Mouse (Mus musculus): ENCODE measurements around the gene Zfp462. TPM values are rescaled to one million over a fixed set of nuclear protein-coding genes. Genes with fewer than 3 reads are reported as not detected.
"Not testable (repeated sequence)": the region's sequence is repeated elsewhere in the genome, so short reads cannot be mapped to it uniquely, and the experiment has no call there.

Zfp462 gene
- polyA plus RNA-seq, 1 experiment from 2014 or later, result 0.09 TPM

DNA sequence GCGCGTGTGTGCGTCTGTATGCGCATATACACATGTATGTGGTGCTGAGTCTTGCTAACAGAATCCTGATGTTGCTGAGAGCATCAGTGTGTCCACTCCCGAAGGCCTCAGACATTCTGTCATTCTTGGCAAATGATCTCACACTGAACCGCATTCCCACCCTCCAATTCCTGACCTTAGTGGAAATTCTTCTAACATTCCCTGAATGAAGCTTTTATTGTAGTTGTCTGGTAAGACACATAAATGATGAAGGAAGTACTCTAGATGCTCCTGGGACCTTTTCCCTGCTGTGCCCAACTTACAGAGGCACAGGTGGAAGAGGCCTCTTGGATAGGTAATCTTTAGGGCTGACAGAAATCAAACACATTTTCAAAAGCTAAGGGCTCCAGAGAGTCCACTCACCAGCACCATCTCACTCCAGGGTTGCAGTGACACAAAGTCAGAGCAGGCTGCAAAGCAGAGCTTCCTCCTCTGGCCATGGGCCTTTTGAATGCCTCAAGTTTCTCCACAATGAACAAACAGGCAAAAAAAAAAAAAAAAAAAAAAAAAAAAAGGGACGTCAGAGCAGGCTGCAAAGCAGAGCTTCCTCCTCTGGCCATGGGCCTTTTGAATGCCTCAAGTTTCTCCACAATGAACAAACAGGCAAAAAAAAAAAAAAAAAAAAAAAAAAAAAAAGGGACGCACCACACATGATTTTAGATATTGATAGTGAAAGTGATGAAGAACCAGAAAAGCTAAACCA is 17.4 kb upstream of the Zfp462 start:
- H3K4me1 ChIP-seq (ENCODE audit: control insufficient read depth, low read depth, low read length); H3K9me3 ChIP-seq (replicated peaks; ENCODE audit: control insufficient read depth, low read length); H3K4me2 ChIP-seq (ENCODE audit: low read depth, low read length); H3K9ac ChIP-seq (ENCODE audit: low read depth, low read length); H3K27ac ChIP-seq (ENCODE audit: low read length); ATAC-seq (ENCODE audit: low read depth); H3K27me3 ChIP-seq (ENCODE audit: control insufficient read depth, insufficient read depth, low read depth, low read length); H3K4me3 ChIP-seq (ENCODE audit: low read depth, low read length); H3K36me3 ChIP-seq (ENCODE audit: control insufficient read depth, insufficient read depth): not testable (repeated sequence)
- WGBS (ENCODE audit: insufficient replicate concordance), result 58% methylated on average over 8 of the region's 8 CpGs

DNA sequence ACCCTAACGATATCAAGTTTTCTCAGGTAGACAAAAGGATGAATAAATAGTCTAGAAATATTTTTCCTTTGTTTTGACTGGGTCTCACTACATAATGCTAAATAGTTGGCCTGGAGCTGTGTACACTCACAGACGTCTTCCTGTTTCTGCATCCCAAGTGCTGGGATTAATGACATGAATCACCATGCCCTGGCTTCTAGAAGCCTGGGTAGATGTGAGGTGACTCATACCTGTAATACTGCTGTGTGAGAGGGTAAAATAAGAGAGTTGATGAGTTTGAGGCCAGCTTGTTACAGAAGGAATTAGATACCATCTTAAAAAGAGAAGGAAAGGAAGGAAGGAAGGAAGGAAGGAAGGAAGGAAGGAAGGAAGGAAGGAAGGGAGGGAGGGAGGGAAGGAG is 15.2 kb upstream of the Zfp462 start:
- Histone ChIP-seq H3K27ac (ENCODE audit: low read length) (no peak overlapping the region), H3K4me3 (ENCODE audit: low read depth, low read length) (no peak overlapping the region), H3K9me3 (replicated peaks; ENCODE audit: control insufficient read depth, low read length) (no peaks in the 10 kb centered on the region), H3K9ac (ENCODE audit: low read depth, low read length) (no peak overlapping the region), H3K4me2 (ENCODE audit: low read depth, low read length) (no peak overlapping the region), H3K4me1 (ENCODE audit: control insufficient read depth, low read depth, low read length) (no peaks in the 10 kb centered on the region), H3K36me3 (ENCODE audit: control insufficient read depth, insufficient read depth) (no peaks in the 10 kb centered on the region), H3K27me3 (ENCODE audit: control insufficient read depth, insufficient read depth, low read depth, low read length) (no peaks in the 10 kb centered on the region)
- 48% methylated on average over 2 of the region's 2 CpGs for WGBS (ENCODE audit: insufficient replicate concordance)
- ATAC-seq (ENCODE audit: low read depth), result no peak

DNA sequence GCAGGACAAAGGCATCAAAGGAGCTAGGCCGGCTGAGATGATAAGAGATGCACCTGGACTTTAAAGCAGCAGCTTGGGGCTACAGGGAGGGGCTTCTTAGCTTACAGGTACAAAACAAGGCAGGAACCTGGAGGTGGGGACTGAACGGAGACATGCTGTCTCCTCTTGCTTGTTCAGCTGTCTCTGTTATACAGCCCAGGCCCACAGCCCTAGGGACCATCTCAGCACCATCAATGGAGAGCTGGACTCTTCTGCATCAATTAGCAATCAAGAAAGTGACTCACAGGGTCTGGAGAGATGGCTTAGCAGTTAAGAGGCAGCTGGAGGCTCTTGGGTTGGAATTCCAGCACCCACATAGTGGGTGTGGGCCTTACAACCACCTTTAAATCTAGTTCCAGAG is 12.2 kb upstream of the Zfp462 start:
- 28% methylated on average over 2 of the region's 2 CpGs for WGBS (ENCODE audit: insufficient replicate concordance)
- Histone ChIP-seq H3K27ac (ENCODE audit: low read length) (no peak overlapping the region), H3K9me3 (replicated peaks; ENCODE audit: control insufficient read depth, low read length) (no peaks in the 10 kb centered on the region), H3K4me3 (ENCODE audit: low read depth, low read length) (no peak overlapping the region), H3K27me3 (ENCODE audit: control insufficient read depth, insufficient read depth, low read depth, low read length) (no peaks in the 10 kb centered on the region), H3K36me3 (ENCODE audit: control insufficient read depth, insufficient read depth) (no peaks in the 10 kb centered on the region), H3K9ac (ENCODE audit: low read depth, low read length) (no peak overlapping the region), H3K4me1 (ENCODE audit: control insufficient read depth, low read depth, low read length) (no peaks in the 10 kb centered on the region), H3K4me2 (ENCODE audit: low read depth, low read length) (no peak overlapping the region)
- ATAC-seq (ENCODE audit: low read depth), result no peak

DNA sequence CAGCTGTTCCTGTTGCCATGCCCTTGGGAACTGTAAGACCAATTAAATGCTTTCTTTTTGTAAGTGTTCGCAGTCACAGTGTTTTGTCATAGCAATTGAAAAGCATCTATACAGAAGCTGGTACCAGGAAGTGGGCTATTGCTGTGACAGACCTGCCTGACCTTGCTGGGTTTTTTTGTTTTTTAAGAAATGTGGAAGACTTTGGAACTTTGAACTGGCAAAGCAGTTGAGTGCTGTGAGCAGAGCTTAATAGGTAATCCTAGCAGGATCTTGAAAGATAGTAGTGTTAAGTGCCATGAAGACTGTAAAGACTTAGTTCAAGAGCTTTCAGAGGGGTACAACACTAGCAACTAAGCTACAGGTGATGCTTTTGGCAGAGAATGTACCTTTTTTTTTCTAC is 7.7 kb upstream of the Zfp462 start:
- Histone ChIP-seq H3K9ac (ENCODE audit: low read depth, low read length) (no peak overlapping the region), H3K4me1 (ENCODE audit: control insufficient read depth, low read depth, low read length) (no peaks in the 10 kb centered on the region), H3K4me2 (ENCODE audit: low read depth, low read length) (no peak overlapping the region), H3K9me3 (replicated peaks; ENCODE audit: control insufficient read depth, low read length) (no peaks in the 10 kb centered on the region), H3K27me3 (ENCODE audit: control insufficient read depth, insufficient read depth, low read depth, low read length) (no peaks in the 10 kb centered on the region), H3K36me3 (ENCODE audit: control insufficient read depth, insufficient read depth) (no peaks in the 10 kb centered on the region), H3K4me3 (ENCODE audit: low read depth, low read length) (no peak overlapping the region), H3K27ac (ENCODE audit: low read length) (no peak overlapping the region)
- no peak for ATAC-seq (ENCODE audit: low read depth)
- 74% methylated on average over 1 of the region's 1 CpGs for WGBS (ENCODE audit: insufficient replicate concordance)

DNA sequence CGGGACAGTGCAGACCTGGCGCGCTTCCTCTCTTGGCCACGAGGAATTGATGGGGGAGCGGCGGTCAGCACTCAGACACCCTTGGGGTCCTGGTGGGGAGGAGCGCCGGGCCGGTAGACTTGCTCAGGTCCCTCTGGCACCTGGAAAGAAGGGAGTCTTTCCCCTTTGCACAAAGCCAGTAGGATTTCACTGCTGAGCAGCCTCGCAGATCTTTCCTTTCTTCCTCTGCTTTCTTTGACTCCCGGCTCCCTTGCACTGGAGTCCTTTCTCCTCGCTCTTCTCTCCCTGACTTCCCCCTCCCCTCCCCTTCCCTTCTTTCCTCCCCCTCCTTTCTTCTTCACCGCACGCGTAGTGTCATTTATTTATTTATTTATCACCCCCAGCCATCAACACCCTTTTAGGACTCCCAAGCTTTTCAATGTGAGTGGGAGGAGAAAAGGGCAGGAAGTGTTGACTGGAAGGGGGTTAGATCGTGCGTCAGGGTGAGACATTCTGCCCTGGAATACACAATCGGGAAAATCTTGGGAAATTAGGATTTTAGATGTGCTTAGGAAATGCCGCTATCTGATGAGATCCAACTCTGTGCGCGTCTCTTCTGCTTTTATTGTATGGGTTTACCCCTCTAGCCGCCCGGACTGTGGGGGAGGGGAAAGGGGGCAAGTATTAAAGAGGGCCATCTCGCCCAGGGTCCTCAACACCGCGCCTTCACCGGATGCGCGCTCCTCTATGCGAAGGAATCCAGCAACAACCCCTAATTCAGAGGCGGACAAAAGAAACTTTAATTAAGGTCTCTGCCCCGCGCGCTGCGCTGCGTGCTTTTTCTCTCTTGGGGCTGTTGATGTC is 976 bp downstream of the Zfp462 start:
- under 1% methylated on average over 36 of the region's 36 CpGs for WGBS (ENCODE audit: insufficient replicate concordance)
- no peak for ATAC-seq (ENCODE audit: low read depth)
- Histone ChIP-seq H3K4me3 (ENCODE audit: low read depth, low read length) (peak overlapping the region; percentile 13; the same call in 1 of the 2 replicates), H3K4me2 (ENCODE audit: low read depth, low read length) (peak overlapping the region; percentile 28), H3K9ac (ENCODE audit: low read depth, low read length) (no peak overlapping the region), H3K4me1 (ENCODE audit: control insufficient read depth, low read depth, low read length) (no peaks in the 10 kb centered on the region), H3K27ac (ENCODE audit: low read length) (no peak overlapping the region), H3K27me3 (ENCODE audit: control insufficient read depth, insufficient read depth, low read depth, low read length) (peaks cover 56% of the 10 kb centered on the region), H3K36me3 (ENCODE audit: control insufficient read depth, insufficient read depth) (no peaks in the 10 kb centered on the region), H3K9me3 (replicated peaks; ENCODE audit: control insufficient read depth, low read length) (no peaks in the 10 kb centered on the region)

DNA sequence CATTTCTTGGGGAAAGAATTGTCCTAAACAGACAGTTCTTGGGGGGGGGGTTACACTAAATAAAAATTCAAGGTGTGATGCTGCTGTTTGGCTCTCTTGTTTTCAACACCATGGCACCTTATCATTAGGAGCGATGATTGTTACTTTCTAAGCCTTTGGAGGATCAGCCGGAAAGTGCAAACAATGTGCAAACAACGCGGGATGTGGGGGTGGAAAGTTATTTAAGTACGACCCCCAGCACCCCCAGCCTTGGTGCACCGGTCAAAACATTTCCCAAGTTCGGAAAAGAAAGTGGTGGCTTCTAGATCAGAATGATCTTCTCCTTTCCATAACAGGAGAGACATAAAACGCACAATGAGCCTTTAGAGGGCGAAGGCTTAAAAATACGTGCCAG is 1.8 kb downstream of the Zfp462 start:
- peaks cover 56% of the 10 kb centered on the region for H3K27me3 ChIP-seq (ENCODE audit: control insufficient read depth, insufficient read depth, low read depth, low read length)
- no peaks in the 10 kb centered on the region for H3K4me1 ChIP-seq (ENCODE audit: control insufficient read depth, low read depth, low read length)
- H3K4me3 ChIP-seq (ENCODE audit: low read depth, low read length), result no peak overlapping the region
- no peaks in the 10 kb centered on the region for H3K36me3 ChIP-seq (ENCODE audit: control insufficient read depth, insufficient read depth)
- no peak for ATAC-seq (ENCODE audit: low read depth)
- H3K27ac ChIP-seq (ENCODE audit: low read length), result no peak overlapping the region
- whole genome bisulfite sequencing (ENCODE audit: insufficient replicate concordance), result under 1% methylated on average over 10 of the region's 10 CpGs
- 0 out of 2 replicates have a peak overlapping the region, but pooled peaks have one; percentile 56 for H3K4me2 ChIP-seq (ENCODE audit: low read depth, low read length)
- H3K9me3 ChIP-seq (replicated peaks; ENCODE audit: control insufficient read depth, low read length), result no peaks in the 10 kb centered on the region
- no peak overlapping the region for H3K9ac ChIP-seq (ENCODE audit: low read depth, low read length)

DNA sequence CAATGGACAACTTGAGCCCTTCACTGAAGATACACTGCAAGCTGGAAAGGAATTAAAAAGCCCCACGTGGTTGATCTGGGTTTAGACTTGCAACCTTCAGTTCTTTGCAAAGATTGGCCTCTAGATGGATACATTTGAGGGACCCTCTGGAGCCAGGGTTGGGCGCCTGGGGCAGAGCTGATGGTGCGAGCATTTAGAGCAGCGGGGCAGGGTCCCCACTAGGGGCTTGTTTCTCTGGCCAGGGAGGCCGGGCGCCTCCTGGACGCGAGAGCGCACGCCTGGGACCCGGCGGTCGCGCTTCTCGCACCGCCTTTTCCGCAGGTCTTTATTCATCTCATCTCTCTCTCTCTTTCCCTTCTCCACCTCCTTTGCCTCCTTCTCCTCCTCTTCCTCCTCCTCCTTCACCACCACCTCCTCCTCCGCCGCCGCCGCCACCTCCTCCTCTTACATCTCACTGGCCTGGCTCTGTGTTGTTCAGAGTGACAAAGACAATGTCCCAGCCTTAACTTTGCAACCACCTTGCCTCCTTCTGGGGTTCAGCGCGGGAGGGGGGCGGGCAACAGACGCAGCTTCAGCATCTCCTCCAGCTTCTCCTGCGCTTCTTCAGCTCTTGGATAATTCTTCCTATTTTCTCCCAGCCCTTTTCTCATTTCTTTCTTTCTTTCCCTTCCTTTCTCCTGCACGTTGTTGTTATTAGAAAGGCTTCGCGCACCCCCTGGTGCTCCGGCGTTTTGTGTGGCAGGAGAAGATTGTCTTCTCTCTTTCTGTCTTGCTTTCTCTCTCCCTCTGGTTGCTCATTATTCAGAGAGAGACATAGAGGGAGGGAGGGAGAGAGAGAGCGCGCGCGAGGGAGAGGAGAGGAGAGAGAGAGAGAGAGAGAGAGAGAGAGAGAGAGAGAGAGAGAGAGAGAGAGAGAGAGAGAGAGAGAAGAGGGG is 2.5 kb downstream of the Zfp462 start:
- H3K27me3 ChIP-seq (ENCODE audit: control insufficient read depth, insufficient read depth, low read depth, low read length), result peaks cover 56% of the 10 kb centered on the region
- WGBS (ENCODE audit: insufficient replicate concordance), result 1% methylated on average over 31 of the region's 35 CpGs
- no peak overlapping the region for H3K27ac ChIP-seq (ENCODE audit: low read length)
- H3K9me3 ChIP-seq (replicated peaks; ENCODE audit: control insufficient read depth, low read length), result no peaks in the 10 kb centered on the region
- H3K4me2 ChIP-seq (ENCODE audit: low read depth, low read length), result peak overlapping the region; percentile 56
- H3K9ac ChIP-seq (ENCODE audit: low read depth, low read length), result no peak overlapping the region
- H3K4me1 ChIP-seq (ENCODE audit: control insufficient read depth, low read depth, low read length), result no peaks in the 10 kb centered on the region
- no peaks in the 10 kb centered on the region for H3K36me3 ChIP-seq (ENCODE audit: control insufficient read depth, insufficient read depth)
- H3K4me3 ChIP-seq (ENCODE audit: low read depth, low read length), result peak overlapping the region; percentile 49
- no peak for ATAC-seq (ENCODE audit: low read depth)

DNA sequence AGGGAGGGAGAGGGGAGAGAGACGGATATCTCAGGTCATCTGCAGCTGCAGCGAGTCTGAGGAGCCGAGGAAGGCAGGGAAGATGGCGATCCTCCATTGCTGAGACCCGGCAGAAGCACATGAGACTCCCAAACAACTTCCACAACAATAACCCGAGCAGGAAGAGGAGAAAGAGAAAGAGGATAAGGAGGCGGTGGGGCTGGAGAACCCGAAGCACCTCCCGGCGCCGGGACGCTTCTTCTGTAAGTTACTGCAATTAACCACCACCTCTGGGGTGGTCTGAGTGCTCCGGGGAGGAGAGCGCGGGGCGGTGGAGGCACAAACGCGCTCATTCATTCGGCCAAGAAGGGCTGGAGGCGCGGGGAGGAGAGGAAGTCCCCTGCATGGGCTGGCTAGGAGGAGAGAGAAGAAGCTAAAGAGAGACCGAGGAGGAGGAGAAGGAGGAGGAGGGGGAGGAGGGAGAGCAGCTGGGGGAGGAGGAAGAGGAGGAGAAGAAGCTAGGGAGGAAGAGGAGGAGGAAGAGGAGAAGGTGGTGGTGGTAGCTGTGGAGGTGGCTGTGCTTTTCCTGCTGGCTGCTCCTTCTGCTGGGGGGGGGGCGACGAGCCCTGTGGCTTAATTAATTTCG is 3.3 kb downstream of the Zfp462 start:
- H3K4me3 ChIP-seq (ENCODE audit: low read depth, low read length), result peak overlapping the region; percentile 49
- H3K27ac ChIP-seq (ENCODE audit: low read length), result no peak overlapping the region
- H3K27me3 ChIP-seq (ENCODE audit: control insufficient read depth, insufficient read depth, low read depth, low read length), result peaks cover 56% of the 10 kb centered on the region
- H3K4me2 ChIP-seq (ENCODE audit: low read depth, low read length), result peak overlapping the region; percentile 56
- under 1% methylated on average over 24 of the region's 25 CpGs for WGBS (ENCODE audit: insufficient replicate concordance)
- no peaks in the 10 kb centered on the region for H3K4me1 ChIP-seq (ENCODE audit: control insufficient read depth, low read depth, low read length)
- no peaks in the 10 kb centered on the region for H3K9me3 ChIP-seq (replicated peaks; ENCODE audit: control insufficient read depth, low read length)
- H3K36me3 ChIP-seq (ENCODE audit: control insufficient read depth, insufficient read depth), result no peaks in the 10 kb centered on the region
- no peak overlapping the region; the same call in 1 of the 2 replicates for H3K9ac ChIP-seq (ENCODE audit: low read depth, low read length)
- no peak for ATAC-seq (ENCODE audit: low read depth)

Data from liver, embryonic 16.5 days (tissue).